12 mouse cellular contexts compared by ENCODE assay signal in genomic region chr11:77673428-77673991, GRCm38 (mm10). TPM values are rescaled to one million over a fixed set of nuclear protein-coding genes. Genes with fewer than 3 reads are reported as not detected.
DNase-seq lines count a peak whose midpoint lies in the region; ATAC-seq and TF ChIP-seq lines count a peak whose summit lies in the region.
"Had no signal": no experiment of that assay in that cellular context is flagged by ENCODE, and none has a peak within 500 bp of the region (broad histone marks: within the 10 kb centered on the region; RNA-seq: fewer than 3 reads in every experiment).

No protein-coding gene starts in this region.

- no peaks in the 10 kb centered on the region for H3K27me3 ChIP-seq in kidney, adult 2 months (replicated peaks; ENCODE audit: control insufficient read depth, insufficient read depth, low read length)
- no peaks in the 10 kb centered on the region for H3K27me3 ChIP-seq in kidney, embryonic 16.5 days (ENCODE audit: insufficient read depth, low read length)
- H3K27me3 ChIP-seq in liver, embryonic 14.5 days (ENCODE audit: control insufficient read depth, insufficient read depth, low read length): no peaks in the 10 kb centered on the region
- H3K27me3 ChIP-seq in midbrain, embryonic 10.5 days (ENCODE audit: low read depth, poor library complexity, severe bottlenecking): no peaks in the 10 kb centered on the region
- H3K27me3 ChIP-seq: heart, embryonic 15.5 days had no signal

- TF ChIP-seq POLR2A in kidney, adult 2 months (IDR thresholded peaks at IDR 0.05; ENCODE audit: low read depth, low read length): no peak

- no peaks in the 10 kb centered on the region for H3K36me3 ChIP-seq in kidney, adult 2 months (ENCODE audit: control insufficient read depth, insufficient read depth, low read length)
- H3K36me3 ChIP-seq in kidney, embryonic 16.5 days (ENCODE audit: insufficient read depth, low read length): no peaks in the 10 kb centered on the region
- no peaks in the 10 kb centered on the region for H3K36me3 ChIP-seq in liver, embryonic 14.5 days (replicated peaks; ENCODE audit: control insufficient read depth, insufficient read depth, low read depth)
- H3K36me3 ChIP-seq in midbrain, embryonic 10.5 days: no peaks in the 10 kb centered on the region
- H3K36me3 ChIP-seq: heart, embryonic 15.5 days had no signal

- TF ChIP-seq EP300 in liver, embryonic 14.5 days (IDR thresholded peaks at IDR 0.05; ENCODE audit: low read depth): no peak

- no peaks in the 10 kb centered on the region for H3K4me1 ChIP-seq in kidney, adult 2 months (ENCODE audit: control insufficient read depth, insufficient read depth, low read length)
- H3K4me1 ChIP-seq in kidney, embryonic 16.5 days (ENCODE audit: insufficient read depth, low read length): no peaks in the 10 kb centered on the region
- H3K4me1 ChIP-seq in liver, embryonic 14.5 days (replicated peaks; ENCODE audit: control insufficient read depth in 2 of 2, insufficient read depth in 2 of 2, low read length in 1 of 2): no peaks in the 10 kb centered on the region
- no peaks in the 10 kb centered on the region for H3K4me1 ChIP-seq in midbrain, embryonic 10.5 days
- H3K4me1 ChIP-seq: heart, embryonic 15.5 days had no signal

- ATAC-seq in kidney, embryonic 16.5 days (ENCODE audit: low FRiP score, low TSS enrichment): no peak
- no peak for ATAC-seq in liver, embryonic 14.5 days (ENCODE audit: insufficient read depth)

- no peak overlapping the region for H3K27ac ChIP-seq in kidney, adult 2 months (ENCODE audit: insufficient read depth, low read depth, low read length)
- no peak overlapping the region for H3K27ac ChIP-seq in kidney, embryonic 16.5 days (ENCODE audit: low read length)
- H3K27ac ChIP-seq in liver, embryonic 14.5 days: no peak overlapping the region
- no peak overlapping the region for H3K27ac ChIP-seq in midbrain, embryonic 10.5 days (replicated peaks)
- H3K27ac ChIP-seq: heart, embryonic 15.5 days had no signal

- H3K4me3 ChIP-seq in kidney, adult 2 months (ENCODE audit: insufficient read depth, low read depth, low read length): no peak overlapping the region
- H3K4me3 ChIP-seq in kidney, embryonic 16.5 days (ENCODE audit: low read length): no peak overlapping the region
- no peak overlapping the region for H3K4me3 ChIP-seq in liver, embryonic 14.5 days (ENCODE audit: insufficient read depth in 1 of 2, low read depth in 2 of 2, low read length in 2 of 2)
- no peak overlapping the region for H3K4me3 ChIP-seq in midbrain, embryonic 10.5 days
- H3K4me3 ChIP-seq: heart, embryonic 15.5 days had no signal

- DNase-seq in kidney, adult 2 months: no peak
- DNase-seq in A20 (ENCODE audit: low read depth, low spot score): peak; percentile 49
- peak; percentile 100 for DNase-seq in R1 (ENCODE audit: low read depth, low spot score)
- DNase-seq in liver, embryonic 14.5 days (ENCODE audit: low read depth in 3 of 3, low spot score in 3 of 3): peak in 2 of 3 experiments; percentile 10 to 12
- DNase-seq in cerebellum, adult 8-10 months: no peak
- DNase-seq in midbrain, embryonic 10.5 days (ENCODE audit: low spot score): no peak
- no peak for DNase-seq in kidney, postnatal 4 days
- DNase-seq: kidney, adult 18-20 months; lung, postnatal 14 days had no signal

- TF ChIP-seq CTCF in kidney, adult 2 months (conservative IDR thresholded peaks at IDR 0.05; ENCODE audit: insufficient read depth, insufficient read length, low read depth, low read length): peak; percentile 25; the same call in 1 of the 2 replicates
- peak; percentile 72 for TF ChIP-seq CTCF in liver, embryonic 14.5 days (IDR thresholded peaks at IDR 0.05; ENCODE audit: low read depth)

- H3K9ac ChIP-seq in kidney, embryonic 16.5 days (replicated peaks; ENCODE audit: low read length): no peak overlapping the region
- H3K9ac ChIP-seq in liver, embryonic 14.5 days (replicated peaks): no peak overlapping the region
- H3K9ac ChIP-seq: heart, embryonic 15.5 days had no signal

- H3K9me3 ChIP-seq in kidney, embryonic 16.5 days (ENCODE audit: low read length): 0 out of 2 replicates have a peak, but pooled peaks cover 4% of the 10 kb centered on the region
- no peaks in the 10 kb centered on the region; the same call in 1 of the 2 replicates for H3K9me3 ChIP-seq in liver, embryonic 14.5 days (ENCODE audit: control insufficient read depth, low read length)
- H3K9me3 ChIP-seq in midbrain, embryonic 10.5 days (replicated peaks): no peaks in the 10 kb centered on the region; the same call in 1 of the 2 replicates

- H3K4me2 ChIP-seq in kidney, embryonic 16.5 days (replicated peaks; ENCODE audit: low read depth, low read length): no peak overlapping the region
- no peak overlapping the region for H3K4me2 ChIP-seq in liver, embryonic 14.5 days (ENCODE audit: low read depth)
- H3K4me2 ChIP-seq: heart, embryonic 15.5 days had no signal

- 77% methylated on average over 4 of the region's 4 CpGs for WGBS in kidney, adult 2 months
- 64% methylated on average over 4 of the region's 4 CpGs for WGBS in kidney, embryonic 16.5 days
- 57% methylated on average over 4 of the region's 4 CpGs for whole genome bisulfite sequencing in liver, embryonic 14.5 days (ENCODE audit: insufficient replicate concordance)
- WGBS in midbrain, embryonic 10.5 days: 63% methylated on average over 4 of the region's 4 CpGs

RNA-seq across cellular contexts. Expression of gene Nufip2, which starts 12.4 kb away (rescaled TPM):
- polyA plus RNA-seq in kidney, adult 2 months (2012; rRNA removed): 10.8 and 13.5 TPM in 2 replicates
- polyA plus RNA-seq in kidney, embryonic 16.5 days (2015; fragmentation: Nextera tagmentation; extraction: Ambion mirVana): 3.4 and 3.6 TPM in 2 replicates
- 5.8 and 7.6 TPM in 2 replicates for polyA plus RNA-seq in liver, embryonic 14.5 days (2012; rRNA removed)
- polyA plus RNA-seq in liver, embryonic 14.5 days (2014; fragmentation: Nextera tagmentation; extraction: Ambion mirVana): 1.2 and 1.9 TPM in 2 replicates
- 3.2 and 3.3 TPM in 2 replicates for polyA plus RNA-seq in midbrain, embryonic 10.5 days (2016; fragmentation: Nextera tagmentation; extraction: Ambion mirVana)

RNA-seq across cellular contexts. Expression of gene Cryba1, which starts 51.6 kb away (rescaled TPM):
- not detected in 2 replicates for polyA plus RNA-seq in kidney, adult 2 months (2012; rRNA removed)
- not detected in 2 replicates for polyA plus RNA-seq in kidney, embryonic 16.5 days (2015; fragmentation: Nextera tagmentation; extraction: Ambion mirVana)
- not detected in 2 replicates for polyA plus RNA-seq in liver, embryonic 14.5 days (2012; rRNA removed)
- not detected in 2 replicates for polyA plus RNA-seq in liver, embryonic 14.5 days (2014; fragmentation: Nextera tagmentation; extraction: Ambion mirVana)
- 1.9 and 2.0 TPM in 2 replicates for polyA plus RNA-seq in midbrain, embryonic 10.5 days (2016; fragmentation: Nextera tagmentation; extraction: Ambion mirVana)
- polyA plus RNA-seq: heart, embryonic 15.5 days; testis, adult 2 months had no signal

Comparison
In these comparisons a context has a peak if more than half of its experiments do, and no peak if none do; other contexts are left out.
1. DNase-seq: peak in A20 (single experiment), R1 (single experiment) and liver, embryonic 14.5 days (2 of 3); none in kidney, adult 2 months (single experiment), cerebellum, adult 8-10 months (single experiment), midbrain, embryonic 10.5 days (single experiment) and kidney, postnatal 4 days (0 of 2).